Mouse (Mus musculus) cerebral cortex, adult 2 months (tissue): ENCODE measurements around the gene Zbtb16.

ENCODE experiments used
- WGBS: fragments of 180-500 bp; shearing (Covaris S2); methylation state at CpG from one replicate; pipeline ENCODE4 v1.1.7; 2018; 5-methylcytosine and 5-hydroxymethylcytosine counted together

Gene Zbtb16

GRCm38 (mm10) chr9:48646781-48647647, 189.0 kb downstream of the Zbtb16 start:
- 75% methylated on average over 16 of the region's 16 CpGs for WGBS

- WGBS: 11% methylated on average over 4 of the region's 4 CpGs
Observed at GRCm38 (mm10) chr9:48646251-48646650, 189.8 kb downstream of the Zbtb16 start.

- 48% methylated on average over 4 of the region's 4 CpGs for WGBS
Observed at GRCm38 (mm10) chr9:48645648-48646126, 190.3 kb downstream of the Zbtb16 start.

GRCm38 (mm10) chr9:48644926-48645647, 190.9 kb downstream of the Zbtb16 start:
- WGBS: 51% methylated on average over 13 of the region's 13 CpGs

GRCm38 (mm10) chr9:48644376-48644775, 191.6 kb downstream of the Zbtb16 start:
- WGBS: 85% methylated on average over 3 of the region's 3 CpGs

GRCm38 (mm10) chr9:48641636-48642035, 194.4 kb downstream of the Zbtb16 start:
- WGBS: 92% methylated on average over 8 of the region's 8 CpGs

- WGBS: 88% methylated on average over 8 of the region's 8 CpGs
Observed at GRCm38 (mm10) chr9:48640881-48641280, 195.1 kb downstream of the Zbtb16 start.

GRCm38 (mm10) chr9:48638176-48638803, 197.7 kb downstream of the Zbtb16 start:
- WGBS: 40% methylated on average over 15 of the region's 15 CpGs

GRCm38 (mm10) chr9:48637161-48637560, 198.9 kb downstream of the Zbtb16 start:
- 92% methylated on average over 7 of the region's 7 CpGs for WGBS

- WGBS: 64% methylated on average over 18 of the region's 18 CpGs
Observed at GRCm38 (mm10) chr9:48635576-48636350, 200.3 kb downstream of the Zbtb16 start.

GRCm38 (mm10) chr9:48633147-48633546, 202.9 kb downstream of the Zbtb16 start:
- WGBS: 77% methylated on average over 6 of the region's 6 CpGs

- 70% methylated on average over 1 of the region's 1 CpGs for WGBS
Observed at GRCm38 (mm10) chr9:48619268-48619667, 216.8 kb downstream of the Zbtb16 start.

- 23% methylated on average over 6 of the region's 6 CpGs for WGBS
Observed at GRCm38 (mm10) chr9:48618589-48618988, 217.4 kb downstream of the Zbtb16 start.

GRCm38 (mm10) chr9:48618111-48618510, 217.9 kb downstream of the Zbtb16 start:
- 56% methylated on average over 8 of the region's 8 CpGs for WGBS

GRCm38 (mm10) chr9:48617511-48618010, 218.5 kb downstream of the Zbtb16 start:
- 84% methylated on average over 3 of the region's 3 CpGs for WGBS

- 87% methylated on average over 4 of the region's 4 CpGs for WGBS
Observed at GRCm38 (mm10) chr9:48613221-48613620, 222.8 kb downstream of the Zbtb16 start.

- WGBS: 69% methylated on average over 5 of the region's 5 CpGs
Observed at GRCm38 (mm10) chr9:48612542-48612941, 223.5 kb downstream of the Zbtb16 start.

GRCm38 (mm10) chr9:48611032-48611431, 225.0 kb downstream of the Zbtb16 start:
- WGBS: 26% methylated on average over 1 of the region's 1 CpGs

GRCm38 (mm10) chr9:48609734-48610133, 226.3 kb downstream of the Zbtb16 start:
- WGBS: 67% methylated on average over 4 of the region's 4 CpGs

GRCm38 (mm10) chr9:48607417-48607816, 228.6 kb downstream of the Zbtb16 start:
- 40% methylated on average over 7 of the region's 7 CpGs for WGBS

GRCm38 (mm10) chr9:48606171-48606570, 229.9 kb downstream of the Zbtb16 start:
- 72% methylated on average over 7 of the region's 7 CpGs for WGBS
